Mouse (Mus musculus) heart, postnatal 0 days (tissue): Measurements from ENCODE around the gene Bhlhe40.

Experiments used
- CTCF ChIP-seq: IDR thresholded peaks from 2 replicates; pipeline ENCODE4 v1.5.1; 2016; ENCODE audit warnings: antibody characterized with exemption, control low read depth, low read depth
- EP300 ChIP-seq: IDR thresholded peaks from 2 replicates; pipeline ENCODE4 v1.6.1; 2016; ENCODE audit warnings: antibody characterized with exemption, low read depth

DNA sequence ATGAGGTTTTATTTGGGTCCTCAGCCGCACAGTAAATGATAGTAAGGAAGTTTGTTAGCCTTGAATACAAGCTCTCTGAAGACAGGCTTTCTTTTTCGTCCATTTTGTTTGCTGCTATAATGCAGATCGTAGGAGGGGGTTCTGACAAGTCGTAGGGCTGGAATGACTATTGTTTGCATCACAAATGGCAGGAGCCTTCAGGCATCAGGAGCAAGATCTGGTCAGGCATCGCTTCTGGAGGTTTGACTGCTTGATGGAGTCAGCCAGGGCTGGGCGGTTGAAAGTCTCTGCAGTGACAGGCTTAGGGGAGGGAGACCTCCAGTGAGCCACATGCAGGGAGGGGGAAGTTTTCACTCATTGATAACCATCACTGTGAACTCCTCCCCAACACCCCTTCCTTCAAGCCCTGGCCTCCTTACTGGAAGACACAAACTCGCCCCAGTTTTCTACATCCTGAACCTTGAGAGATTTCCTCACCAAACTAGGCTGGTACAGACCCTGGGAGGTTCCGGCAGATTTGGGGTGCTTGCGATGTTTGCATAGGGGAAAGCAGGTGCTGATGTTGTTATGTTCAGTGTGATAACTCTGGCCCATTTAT lies 25.4 kb downstream of the Bhlhe40 start:
- TF ChIP-seq CTCF: no peak
- TF ChIP-seq EP300: no peak
